Mouse (Mus musculus) liver (tissue): ENCODE results near the gene Kifc5b.
"Not testable (repeated sequence)": the region's sequence is repeated elsewhere in the genome, so short reads cannot be mapped to it uniquely, and the experiment has no call there.

Experiments used
- DNase-seq: peaks from one replicate; pipeline ENCODE4 v3.0.0-alpha.2; 2020; ENCODE audit warnings: mixed read lengths

Kifc5b gene

GRCm38 (mm10) chr17:26922368-26922767 lies 5.5 kb downstream of the Kifc5b start:
- not testable (repeated sequence) for DNase-seq

DNA sequence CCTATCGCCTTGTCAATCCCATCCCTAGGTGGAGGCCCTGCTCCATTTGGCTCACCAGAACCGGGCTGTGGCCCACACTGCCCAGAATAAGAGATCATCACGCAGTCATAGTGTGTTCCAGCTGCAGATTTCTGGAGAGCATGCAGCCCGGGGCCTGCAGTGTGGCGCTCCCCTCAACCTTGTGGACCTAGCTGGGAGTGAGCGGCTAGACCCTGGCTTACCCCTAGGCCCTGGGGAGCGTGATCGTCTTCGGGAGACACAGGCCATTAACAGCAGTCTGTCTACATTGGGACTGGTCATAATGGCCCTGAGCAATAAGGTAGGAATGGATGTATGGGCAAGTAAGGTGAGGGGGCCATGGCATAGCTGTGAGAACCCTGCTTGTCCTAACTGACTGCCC lies 8.5 kb downstream of the Kifc5b start:
- not testable (repeated sequence) for DNase-seq

DNA sequence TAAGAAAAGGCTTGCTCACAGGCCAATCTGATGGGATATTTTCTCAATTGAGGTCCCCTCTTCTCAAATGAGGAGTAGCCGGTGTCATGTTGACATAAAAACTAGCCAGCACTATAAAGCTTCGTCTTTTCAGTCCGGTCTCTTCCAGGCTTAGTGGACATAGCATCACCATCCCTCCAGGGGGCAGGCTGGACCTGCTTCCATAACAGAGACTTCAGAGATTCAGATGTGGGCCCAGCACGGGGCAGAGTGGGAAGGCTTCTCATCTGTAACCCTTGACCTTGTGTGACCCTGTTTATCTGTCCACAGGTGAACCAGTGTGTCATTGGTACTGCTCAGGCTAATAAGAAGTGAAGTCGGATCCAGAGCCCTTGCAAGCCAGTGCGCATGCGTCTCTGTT lies 14.9 kb downstream of the Kifc5b start:
- peak; percentile 56 for DNase-seq

DNA sequence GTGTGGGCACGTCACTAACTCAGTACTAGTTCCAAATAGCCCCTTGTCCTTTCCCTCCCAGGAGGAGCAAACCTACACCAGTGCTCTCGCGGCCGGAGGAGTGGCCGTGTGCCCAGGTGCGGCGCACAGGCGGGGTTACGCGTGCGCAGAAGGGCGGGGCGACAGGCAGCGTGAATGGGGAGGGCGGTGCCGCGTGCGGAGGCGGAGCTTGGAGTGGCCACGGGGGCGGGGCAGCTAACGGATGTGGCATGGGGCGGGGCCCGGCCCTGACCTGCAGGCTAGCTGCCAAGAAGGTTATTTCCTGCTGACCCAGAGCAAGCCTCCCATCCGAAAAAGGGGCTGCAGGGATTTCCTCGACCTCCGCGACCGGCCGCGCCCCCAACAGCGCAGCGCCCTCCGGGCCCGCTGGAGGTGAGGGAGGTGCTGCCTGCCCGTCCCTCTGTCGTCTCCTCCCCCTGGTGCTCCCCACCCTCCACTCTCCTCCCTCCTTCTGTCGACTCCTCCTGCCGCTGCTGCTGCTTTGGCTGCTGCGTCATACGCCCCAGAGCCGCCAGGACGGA lies 16.0 kb downstream of the Kifc5b start, which contains the start of gene Phf1:
Gene Phf1, plus strand, starts transcription at position 214 of the 560 bp plus-strand sequence.
- peak; percentile 98 for DNase-seq

DNA sequence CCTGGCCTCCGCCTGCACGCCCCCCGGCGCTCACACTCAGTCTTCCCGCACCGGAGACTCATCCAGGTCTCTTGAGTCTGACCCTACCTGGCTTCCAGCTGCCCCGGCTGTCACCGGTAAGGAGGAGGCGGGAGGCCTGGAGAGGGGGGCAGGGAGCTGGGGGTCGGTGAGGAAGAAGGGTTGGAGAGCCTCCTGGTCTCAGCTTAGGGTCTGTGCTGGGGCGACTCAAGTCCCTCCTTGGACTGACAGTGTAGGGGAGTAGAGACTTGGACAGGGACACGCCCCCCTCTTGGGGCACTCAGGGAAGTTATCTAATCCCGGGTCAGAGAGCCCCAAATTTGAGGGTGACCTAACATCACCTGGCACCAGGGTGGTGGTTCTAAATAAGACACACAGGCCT lies 16.5 kb downstream of the Kifc5b start:
- DNase-seq = no peak

GRCm38 (mm10) chr17:26933885-26934827 lies 17.3 kb downstream of the Kifc5b start:
- DNase-seq = no peak

DNA sequence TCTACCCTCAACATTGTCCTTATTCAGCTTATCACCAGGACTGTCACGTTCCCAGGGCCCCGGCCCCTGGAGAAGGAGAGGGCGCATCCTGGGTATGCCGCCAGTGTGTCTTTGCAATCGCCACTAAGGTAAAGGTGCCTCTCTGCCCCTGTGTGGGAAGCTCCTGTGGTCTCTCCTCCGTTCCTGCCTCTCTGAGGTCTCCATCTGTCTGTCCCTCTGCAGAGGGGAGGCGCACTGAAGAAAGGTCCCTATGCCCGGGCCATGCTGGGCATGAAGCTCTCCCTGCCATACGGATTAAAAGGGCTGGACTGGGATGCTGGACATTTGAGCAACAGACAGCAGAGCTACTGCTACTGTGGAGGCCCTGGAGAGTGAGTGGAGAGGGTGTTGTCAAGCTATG lies 18.1 kb downstream of the Kifc5b start:
- DNase-seq = no peak

- DNase-seq = no peak
Observed at GRCm38 (mm10) chr17:26936453-26936852, 19.6 kb downstream of the Kifc5b start.

GRCm38 (mm10) chr17:26936921-26937695 lies 20.2 kb downstream of the Kifc5b start:
- no peak for DNase-seq

- no peak for DNase-seq
Observed at GRCm38 (mm10) chr17:26937883-26938695, 21.2 kb downstream of the Kifc5b start.

GRCm38 (mm10) chr17:26938731-26939130 lies 21.8 kb downstream of the Kifc5b start:
- DNase-seq = peak; percentile 33

DNA sequence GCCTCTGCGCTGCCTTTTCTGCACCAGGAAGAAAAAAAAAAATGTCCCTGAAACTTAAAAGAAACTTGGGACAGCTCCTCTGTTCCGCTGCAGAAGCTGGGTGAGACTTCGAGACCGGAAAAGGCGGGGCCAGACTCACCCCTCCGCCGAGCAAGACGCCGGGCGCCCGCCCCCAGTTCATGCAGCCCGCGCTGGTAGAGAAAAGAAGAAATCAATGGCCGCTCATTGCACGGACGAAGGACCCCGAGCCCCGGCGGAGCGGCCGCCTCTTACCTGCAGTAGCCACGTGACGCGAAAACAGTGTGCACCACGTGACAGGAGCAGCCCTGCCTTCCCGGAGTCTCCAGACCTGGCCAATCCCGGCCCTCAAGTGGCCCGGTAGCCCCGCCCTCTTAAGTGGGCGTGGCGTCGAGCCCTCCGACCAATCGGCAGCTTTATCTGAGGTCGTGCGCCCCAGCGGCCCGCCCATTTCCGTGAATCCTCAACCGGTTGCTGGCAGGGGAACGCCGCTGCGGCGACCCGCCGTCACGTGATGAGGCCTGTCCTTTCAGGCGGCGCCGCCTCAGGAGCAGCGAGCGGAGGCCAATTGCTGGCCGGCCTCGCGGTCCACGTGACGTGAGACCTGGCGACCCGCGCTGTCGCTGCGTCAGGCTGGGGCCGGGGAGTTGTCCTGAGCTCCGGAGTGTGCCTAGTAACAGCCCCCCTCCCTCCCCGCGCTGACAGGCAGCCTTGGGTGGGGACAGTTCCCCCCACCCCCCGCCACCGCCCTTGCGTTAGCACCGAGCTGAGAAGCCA lies 22.5 kb downstream of the Kifc5b start, which contains the start of gene Cuta:
Gene Cuta, minus strand, starts transcription at position 392 of the 795 bp plus-strand sequence.
- DNase-seq = peak; percentile 100

- DNase-seq = no peak
Observed at GRCm38 (mm10) chr17:26939973-26940300, 23.0 kb downstream of the Kifc5b start.

DNA sequence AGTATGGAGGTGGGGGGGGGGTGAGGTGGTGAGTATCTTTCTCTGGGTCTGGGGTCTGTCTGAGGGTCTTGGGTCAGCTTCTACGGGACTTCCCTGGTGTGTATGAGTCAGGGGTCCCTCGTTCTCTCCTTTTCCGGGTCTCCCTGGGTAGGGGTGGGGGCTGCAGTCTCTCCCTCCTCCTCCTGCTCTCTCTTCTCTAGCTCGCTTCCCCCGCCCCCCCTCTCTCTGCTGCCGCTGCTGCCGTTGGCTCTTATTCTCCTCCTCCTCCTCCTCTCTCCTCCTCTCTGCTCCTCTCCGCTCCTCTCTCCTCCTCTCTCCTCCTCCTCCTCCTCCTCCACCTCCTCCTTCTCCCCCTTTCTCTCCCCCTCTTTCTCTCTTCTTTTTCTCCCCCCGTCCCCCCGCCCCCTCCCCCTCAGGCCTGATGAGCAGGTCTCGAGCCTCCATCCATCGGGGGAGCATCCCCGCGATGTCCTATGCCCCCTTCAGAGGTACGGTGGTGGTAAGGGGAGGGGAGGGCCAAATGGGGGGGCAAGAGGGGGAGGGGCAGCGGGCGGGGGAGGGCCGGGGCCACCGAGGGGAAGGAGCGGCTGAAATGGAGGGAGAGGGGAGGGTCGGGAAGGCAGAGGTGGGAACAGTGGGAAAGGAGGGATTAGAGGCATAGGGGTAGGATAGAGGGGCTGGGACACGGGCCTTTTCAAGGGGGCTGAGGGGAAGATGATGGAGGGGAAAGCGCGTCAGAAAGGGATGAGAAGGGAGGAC lies 24.3 kb downstream of the Kifc5b start, which contains the start of gene Syngap1:
Gene Syngap1, plus strand, starts transcription at position 223 of the 759 bp plus-strand sequence.
- DNase-seq = peak; percentile 74

DNA sequence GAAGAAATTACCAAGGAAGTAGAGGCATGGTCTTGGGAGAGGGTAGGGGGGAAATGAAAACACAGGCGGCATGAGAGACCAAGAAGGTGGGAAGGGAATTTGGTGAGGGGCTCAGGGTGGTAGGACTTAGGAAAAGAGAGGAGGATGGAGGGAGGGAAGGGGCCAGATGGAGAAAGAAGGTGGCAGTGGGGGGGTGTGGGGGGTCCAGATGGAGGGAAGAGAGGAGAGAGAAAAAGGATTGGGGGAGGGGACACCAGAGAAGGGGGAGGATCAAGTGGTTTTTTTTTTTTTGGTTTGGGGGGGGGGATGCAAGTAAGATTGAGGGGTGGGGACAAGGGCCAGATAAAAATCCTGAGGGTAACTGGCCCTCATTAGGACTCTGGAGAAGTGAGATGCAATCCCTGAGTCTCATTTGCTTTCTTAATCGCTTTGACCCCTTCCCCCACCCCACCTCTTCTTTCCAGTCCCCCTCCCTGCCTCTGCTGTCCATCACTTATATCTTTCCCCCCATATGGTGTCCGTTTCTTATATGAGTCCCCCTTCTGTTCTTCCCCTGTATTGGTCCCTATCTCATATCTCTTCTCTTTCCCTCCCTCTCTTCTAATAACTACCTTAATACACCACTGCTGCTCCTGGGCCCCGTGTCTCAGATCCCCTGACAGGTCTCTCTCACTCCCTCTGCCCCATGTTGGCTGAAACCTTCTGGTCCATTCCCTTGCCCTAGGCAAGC lies 25.1 kb downstream of the Kifc5b start:
- no peak for DNase-seq

- DNase-seq = no peak
Observed at GRCm38 (mm10) chr17:26945824-26946495, 29.1 kb downstream of the Kifc5b start.

GRCm38 (mm10) chr17:26946567-26946966 lies 29.7 kb downstream of the Kifc5b start:
- DNase-seq = peak; percentile 72

DNA sequence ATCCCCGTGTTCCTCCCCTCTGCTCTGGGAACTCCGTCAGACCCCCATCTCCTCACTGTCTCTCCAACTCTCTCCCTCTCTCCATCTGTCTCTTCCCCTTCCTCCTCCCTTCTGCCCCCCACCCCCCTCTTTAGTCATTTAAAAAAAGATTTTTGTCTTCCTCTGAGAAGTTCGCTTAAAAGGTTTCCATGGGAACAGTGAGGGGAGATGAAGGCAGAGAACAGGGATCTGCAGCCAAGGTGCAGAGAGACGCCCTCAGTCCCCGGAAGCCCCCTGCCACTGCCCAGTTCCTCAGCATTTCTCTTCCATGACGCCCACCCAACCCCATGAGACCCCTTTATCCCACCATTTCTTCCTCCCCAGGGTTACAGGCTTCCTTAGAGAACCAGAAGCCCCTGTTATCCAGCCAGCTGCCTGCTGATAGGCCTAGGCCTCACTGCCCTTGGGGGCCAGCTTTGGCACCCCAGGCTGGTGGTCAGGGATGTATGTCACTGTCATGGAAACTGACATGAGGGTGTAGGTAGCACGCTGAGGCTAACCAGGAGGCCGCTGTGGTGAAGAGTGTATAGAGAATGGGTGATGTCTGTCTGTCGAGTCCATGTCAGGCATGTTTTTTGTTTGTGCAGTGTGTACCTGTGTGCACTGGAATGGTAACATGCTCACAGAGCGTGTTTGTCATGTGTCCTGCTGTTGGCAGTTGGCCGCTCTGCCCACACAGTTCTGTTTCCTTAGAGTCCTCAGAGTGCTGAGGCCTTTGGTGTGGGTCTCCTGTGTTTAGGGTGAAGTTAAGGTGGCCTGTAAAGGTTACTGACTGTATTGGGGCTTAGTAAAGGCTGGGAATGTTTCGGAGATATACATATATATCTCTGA lies 30.6 kb downstream of the Kifc5b start:
- DNase-seq = no peak
